Mouse (Mus musculus) central nervous system, embryonic 18 days (tissue): ENCODE results near the gene Col26a1. TPM values are rescaled to one million over a fixed set of nuclear protein-coding genes. Genes with fewer than 3 reads are reported as not detected.

Experiments
- polyA plus RNA-seq: library from polyadenylated mRNA; depleted of rRNA; stranded (reverse); fragments of >200 nt; gene quantifications from 2 replicates; pipeline ENCODE4 v1.2.3, GENCODE M21; 2012; rRNA removed

The Col26a1 gene
- polyA plus RNA-seq = 32.1 and 39.8 TPM in 2 replicates

GRCm38 (mm10) chr5:136882788-136883439, at the start of gene Col26a1:
TSS of gene Col26a1 (minus strand) at chr5:136883209.

GRCm38 (mm10) chr5:136907991-136908857, 25.2 kb upstream of the Col26a1 start, which contains the start of gene Ift22:
TSS of gene Ift22 (plus strand) at chr5:136908150.

GRCm38 (mm10) chr5:136692784-136693183, 190.2 kb downstream of the Col26a1 start, which contains the start of gene Myl10:
TSS of gene Myl10 (plus strand) at chr5:136693146.

Other genes with a start within 250 kb of the Col26a1 start
- gene Myl10, start 190.1 kb downstream of the Col26a1 start, polyA plus RNA-seq = not detected in 2 replicates
- 57.8 and 62.2 TPM in 2 replicates for gene Ift22, start 24.9 kb upstream of the Col26a1 start, polyA plus RNA-seq
- gene Fis1, start 70.1 kb upstream of the Col26a1 start, polyA plus RNA-seq = 300 and 324 TPM in 2 replicates
- 0.35 and 0.51 TPM in 2 replicates for gene Cldn15, start 83.4 kb upstream of the Col26a1 start, polyA plus RNA-seq
- 66.9 and 71.5 TPM in 2 replicates for gene Plod3, start 103.8 kb upstream of the Col26a1 start, polyA plus RNA-seq
- gene Znhit1, start 104.8 kb upstream of the Col26a1 start, polyA plus RNA-seq = 119 and 122 TPM in 2 replicates
- gene Vgf, start 143.2 kb upstream of the Col26a1 start, polyA plus RNA-seq = 29.9 and 31.7 TPM in 2 replicates
- 222 and 227 TPM in 2 replicates for gene Ap1s1, start 162.9 kb upstream of the Col26a1 start, polyA plus RNA-seq
- 2.3 and 5.1 TPM in 2 replicates for gene Serpine1, start 189.1 kb upstream of the Col26a1 start, polyA plus RNA-seq
- gene Trim56, start 233.0 kb upstream of the Col26a1 start, polyA plus RNA-seq = 1.0 and 1.1 TPM in 2 replicates